Mouse (Mus musculus): Measurements from ENCODE around the gene Grm5.

- TF ChIP-seq CTCF (IDR thresholded peaks at IDR 0.05; ENCODE audit: low read depth), result no peak
- TF ChIP-seq EP300 (IDR thresholded peaks at IDR 0.05; ENCODE audit: low read depth), result no peak
These were observed 259.5 kb downstream of the Grm5 start for GRCm38 (mm10) chr7:87843496-87843895.
